Mouse (Mus musculus) heart, embryonic 13.5 days (tissue): ENCODE measurements around the gene Tnfsf11. TPM values are rescaled to one million over a fixed set of nuclear protein-coding genes. Genes with fewer than 3 reads are reported as not detected.

ENCODE experiments used
- ATAC-seq: fragments of 200-750 bp; cut with Nextera tagmentation; 2 replicates; pipeline ENCODE4 v1.8.0; 2017; ENCODE audit warnings: moderate TSS enrichment; ENCODE audit not compliant: insufficient number of reproducible peaks, low FRiP score, low TSS enrichment; ENCODE audit errors: extremely low read depth
- H3K27ac ChIP-seq: fragments of 300-500 bp; sonication (generic); replicated peaks from 2 replicates; pipeline ENCODE4 v1.5.1; 2015; ENCODE audit warnings: moderate library complexity, mild to moderate bottlenecking, inconsistent platforms
- H3K27me3 ChIP-seq: fragments of 300-500 bp; sonication (generic); replicated peaks from 2 replicates; pipeline ENCODE4 v1.6.1; 2015; ENCODE audit warnings: mild to moderate bottlenecking, inconsistent platforms
- H3K36me3 ChIP-seq: fragments of 300-500 bp; sonication (generic); 2 replicates; pipeline ENCODE4 v1.6.1; 2015; ENCODE audit warnings: mild to moderate bottlenecking, inconsistent platforms
- H3K4me1 ChIP-seq: fragments of 300-500 bp; sonication (generic); 2 replicates; pipeline ENCODE4 v1.6.1; 2015; ENCODE audit warnings: inconsistent platforms
- H3K4me2 ChIP-seq: fragments of 300-500 bp; sonication (generic); 2 replicates; pipeline ENCODE4 v1.6.1; 2015; ENCODE audit warnings: inconsistent platforms, mild to moderate bottlenecking, moderate library complexity
- H3K4me3 ChIP-seq: fragments of 300-500 bp; sonication (generic); 2 replicates; pipeline ENCODE4 v1.5.1; 2015; ENCODE audit warnings: moderate library complexity, mild to moderate bottlenecking, inconsistent platforms
- H3K9ac ChIP-seq: fragments of 300-500 bp; sonication (generic); 2 replicates; pipeline ENCODE4 v1.6.1; 2015; ENCODE audit warnings: inconsistent platforms, mild to moderate bottlenecking, moderate library complexity
- H3K9me3 ChIP-seq: fragments of 300-500 bp; sonication (generic); 2 replicates; pipeline ENCODE4 v1.6.1; 2016; ENCODE audit warnings: inconsistent platforms
- WGBS: fragments of 180-500 bp; shearing (Covaris S2); methylation state at CpG from one replicate; pipeline ENCODE4 v1.1.7; 2015; ENCODE audit warnings: mixed read lengths; 5-methylcytosine and 5-hydroxymethylcytosine counted together
- microRNA-seq: library from miRNA; unstranded; fragments of <30 nt; microRNA quantifications from one replicate; pipeline ENCODE4, GENCODE M21; 2016
- polyA plus RNA-seq: library from polyadenylated mRNA; unstranded; fragments of >200 nt; fragmentation: Nextera tagmentation; extraction: Ambion mirVana; gene quantifications from 2 replicates; pipeline ENCODE4 v1.2.1, GENCODE M21; 2015

Gene Tnfsf11
- polyA plus RNA-seq, 1 experiment from 2014 or later = 0.07 TPM

- H3K4me1 ChIP-seq = peaks cover 4% of the 10 kb centered on the region
- H3K27me3 ChIP-seq = no peaks in the 10 kb centered on the region
- H3K9me3 ChIP-seq = no peaks in the 10 kb centered on the region
- no peak overlapping the region for H3K9ac ChIP-seq
- 80% methylated on average over 5 of the region's 5 CpGs for WGBS
- ATAC-seq = no peak
- H3K4me3 ChIP-seq = no peak overlapping the region
- H3K36me3 ChIP-seq = no peaks in the 10 kb centered on the region
- no peak overlapping the region for H3K27ac ChIP-seq
- no peak overlapping the region for H3K4me2 ChIP-seq
Measured at GRCm38 (mm10) chr14:78246601-78247000, 61.2 kb downstream of the Tnfsf11 start.

GRCm38 (mm10) chr14:78244811-78245210 lies 63.0 kb downstream of the Tnfsf11 start:
- H3K4me2 ChIP-seq = no peak overlapping the region
- 59% methylated on average over 4 of the region's 4 CpGs for WGBS

GRCm38 (mm10) chr14:78239346-78239745 lies 68.5 kb downstream of the Tnfsf11 start:
- Histone ChIP-seq H3K27ac (no peak overlapping the region), H3K4me3 (no peak overlapping the region), H3K4me2 (no peak overlapping the region), H3K9me3 (no peaks in the 10 kb centered on the region), H3K27me3 (no peaks in the 10 kb centered on the region), H3K36me3 (no peaks in the 10 kb centered on the region), H3K9ac (no peak overlapping the region), H3K4me1 (peaks cover 29% of the 10 kb centered on the region)
- ATAC-seq = no peak
- WGBS = 78% methylated on average over 6 of the region's 6 CpGs

More at GRCm38 (mm10) chr14:78244811-78245210, 63.0 kb downstream of the Tnfsf11 start:
- no peaks in the 10 kb centered on the region for H3K36me3 ChIP-seq
- no peak overlapping the region for H3K4me3 ChIP-seq
- ATAC-seq = no peak
- H3K27ac ChIP-seq = no peak overlapping the region
- H3K9me3 ChIP-seq = no peaks in the 10 kb centered on the region
- no peaks in the 10 kb centered on the region for H3K27me3 ChIP-seq
- H3K4me1 ChIP-seq = peaks cover 7% of the 10 kb centered on the region
- H3K9ac ChIP-seq = no peak overlapping the region

GRCm38 (mm10) chr14:78237238-78237637 lies 70.6 kb downstream of the Tnfsf11 start:
- no peak overlapping the region for H3K4me2 ChIP-seq
- 69% methylated on average over 6 of the region's 6 CpGs for WGBS
- H3K9ac ChIP-seq = no peak overlapping the region
- H3K27ac ChIP-seq = no peak overlapping the region
- H3K36me3 ChIP-seq = no peaks in the 10 kb centered on the region
- H3K4me1 ChIP-seq = peaks cover 32% of the 10 kb centered on the region
- no peaks in the 10 kb centered on the region for H3K9me3 ChIP-seq
- H3K4me3 ChIP-seq = no peak overlapping the region
- no peak for ATAC-seq
- H3K27me3 ChIP-seq = no peaks in the 10 kb centered on the region

GRCm38 (mm10) chr14:78236144-78236543 lies 71.7 kb downstream of the Tnfsf11 start:
- 44% methylated on average over 4 of the region's 4 CpGs for WGBS
- peak overlapping the region; percentile 24; the same call in 1 of the 2 replicates for H3K27ac ChIP-seq
- ATAC-seq = 0 out of 2 replicates have a peak, but pooled peaks have one; percentile 31

GRCm38 (mm10) chr14:78235296-78235695 lies 72.5 kb downstream of the Tnfsf11 start:
- H3K27me3 ChIP-seq = no peaks in the 10 kb centered on the region
- no peaks in the 10 kb centered on the region for H3K36me3 ChIP-seq
- WGBS = 50% methylated on average over 3 of the region's 3 CpGs
- H3K4me1 ChIP-seq = peaks cover 25% of the 10 kb centered on the region
- H3K27ac ChIP-seq = no peak overlapping the region
- H3K9me3 ChIP-seq = no peaks in the 10 kb centered on the region
- no peak for ATAC-seq
- H3K4me2 ChIP-seq = no peak overlapping the region
- no peak overlapping the region for H3K4me3 ChIP-seq
- H3K9ac ChIP-seq = no peak overlapping the region

More at GRCm38 (mm10) chr14:78236144-78236543, 71.7 kb downstream of the Tnfsf11 start:
- Histone ChIP-seq H3K4me2 (no peak overlapping the region), H3K4me3 (no peak overlapping the region), H3K9me3 (no peaks in the 10 kb centered on the region), H3K4me1 (peaks cover 25% of the 10 kb centered on the region), H3K36me3 (no peaks in the 10 kb centered on the region), H3K9ac (no peak overlapping the region), H3K27me3 (no peaks in the 10 kb centered on the region)

GRCm38 (mm10) chr14:78229012-78229411 lies 78.8 kb downstream of the Tnfsf11 start:
- Histone ChIP-seq H3K4me2 (no peak overlapping the region), H3K9me3 (no peaks in the 10 kb centered on the region), H3K4me1 (peaks cover 3% of the 10 kb centered on the region), H3K36me3 (no peaks in the 10 kb centered on the region), H3K27ac (no peak overlapping the region), H3K9ac (no peak overlapping the region), H3K27me3 (no peaks in the 10 kb centered on the region), H3K4me3 (no peak overlapping the region)
- WGBS = 50% methylated on average over 4 of the region's 4 CpGs
- ATAC-seq = no peak

Small RNA genes within 50 kb of the gene (microRNA-seq; reads per million reads assigned to microRNA genes)
- gene Gm23652 = not detected

Other genes with a start within 250 kb of the Tnfsf11 start
- not detected in 2 replicates for gene Fam216b, start 219.0 kb downstream of the Tnfsf11 start, polyA plus RNA-seq
- 12.5 and 12.8 TPM in 2 replicates for gene Akap11, start 228.8 kb upstream of the Tnfsf11 start, polyA plus RNA-seq